Mouse (Mus musculus) adrenal gland, postnatal 4 days (tissue): ENCODE data around the gene Sfxn1. TPM values are rescaled to one million over a fixed set of nuclear protein-coding genes. Genes with fewer than 3 reads are reported as not detected.

ENCODE experiments used
- DNase-seq, 2 experiments: peaks; one replicate each; pipeline ENCODE4 v3.0.0; 2021 to 2022; ENCODE audit warnings: low spot score in 2 of 2, mixed read lengths in 2 of 2
- long read RNA-seq, 2 experiments: library from polyadenylated mRNA; stranded (forward); transcript quantifications; one replicate each; pipeline ENCODE4 v2.0.0; 2021
- total RNA-seq, 2 experiments: library from RNA; stranded (reverse); gene quantifications; 2 replicates each; pipeline ENCODE4 v1.2.3; 2021

Sfxn1 gene
- 10 to 100 TPM; 60.8 to 65.4 TPM for total RNA-seq
- long read RNA-seq, experiment 1, transcript Sfxn1-201 (11 exons, 2,783 nt) = major isoform, 58 of 92 reads
- long read RNA-seq, experiment 1, partial matches to known transcripts = 7 of 92 reads
- long read RNA-seq, experiment 1, other reads (novel, unspliced or antisense) = 27 of 92 reads
- long read RNA-seq, experiment 2, transcript Sfxn1-201 (11 exons, 2,783 nt) = major isoform, 85 of 113 reads
- long read RNA-seq, experiment 2, partial matches to known transcripts = 13 of 113 reads
- long read RNA-seq, experiment 2, other reads (novel, unspliced or antisense) = 14 of 113 reads

GRCm38 (mm10) chr13:54071606-54072331 is at the start of gene Sfxn1:
Gene Sfxn1, plus strand, starts transcription at chr13:54071869.
- DNase-seq = peak; percentile 39 to 44

GRCm38 (mm10) chr13:54023311-54023710 is 48.4 kb upstream of the Sfxn1 start:
- no peak for DNase-seq

GRCm38 (mm10) chr13:54027079-54027478 is 44.6 kb upstream of the Sfxn1 start:
- DNase-seq = no peak

- DNase-seq = no peak
These were observed 38.0 kb upstream of the Sfxn1 start for GRCm38 (mm10) chr13:54033653-54034052.

GRCm38 (mm10) chr13:54035541-54035940 is 36.1 kb upstream of the Sfxn1 start:
- no peak for DNase-seq

- no peak for DNase-seq
These were observed 33.7 kb upstream of the Sfxn1 start for GRCm38 (mm10) chr13:54037936-54038335.

- DNase-seq = no peak
These were observed 31.4 kb upstream of the Sfxn1 start for GRCm38 (mm10) chr13:54040256-54040655.

- no peak for DNase-seq
These were observed 22.9 kb upstream of the Sfxn1 start for GRCm38 (mm10) chr13:54048679-54049352.

- DNase-seq = no peak
These were observed 20.0 kb upstream of the Sfxn1 start for GRCm38 (mm10) chr13:54051641-54052040.

- DNase-seq = no peak
These were observed 16.7 kb upstream of the Sfxn1 start for GRCm38 (mm10) chr13:54054962-54055361.

- DNase-seq = peak; percentile 30 to 52
These were observed 16.2 kb upstream of the Sfxn1 start, which contains the start of gene Drd1 for GRCm38 (mm10) chr13:54055448-54055861. Gene Drd1, minus strand, starts transcription at chr13:54055705.

GRCm38 (mm10) chr13:54062068-54062467 is 9.6 kb upstream of the Sfxn1 start:
- DNase-seq = no peak

GRCm38 (mm10) chr13:54063292-54063691 is 8.4 kb upstream of the Sfxn1 start:
- no peak for DNase-seq

GRCm38 (mm10) chr13:54066081-54066746 is 5.5 kb upstream of the Sfxn1 start:
- DNase-seq = no peak

GRCm38 (mm10) chr13:54067617-54068166 is 4.0 kb upstream of the Sfxn1 start:
- DNase-seq = no peak

GRCm38 (mm10) chr13:54071011-54071410 is 658 bp upstream of the Sfxn1 start:
- no peak for DNase-seq

- DNase-seq = no peak
These were observed 923 bp downstream of the Sfxn1 start for GRCm38 (mm10) chr13:54072526-54073057.

- no peak for DNase-seq
These were observed 1.4 kb downstream of the Sfxn1 start for GRCm38 (mm10) chr13:54073066-54073465.

GRCm38 (mm10) chr13:54073491-54073890 is 1.8 kb downstream of the Sfxn1 start:
- no peak for DNase-seq

- no peak for DNase-seq
These were observed 3.7 kb downstream of the Sfxn1 start for GRCm38 (mm10) chr13:54075416-54075815.

GRCm38 (mm10) chr13:54076051-54076450 is 4.4 kb downstream of the Sfxn1 start:
- DNase-seq = no peak
